Mouse (Mus musculus): ENCODE results near the gene Mmp23.
"Not testable (repeated sequence)": the region's sequence is repeated elsewhere in the genome, so short reads cannot be mapped to it uniquely, and the experiment has no call there.

The Mmp23 gene

GRCm38 (mm10) chr4:155653086-155653450 is at the start of gene Mmp23:
Mmp23 (minus strand) TSS chr4:155653384.
- DNase-seq (ENCODE audit: low spot score): no peak

GRCm38 (mm10) chr4:155700425-155700824 is 47.2 kb upstream of the Mmp23 start:
- no peak for DNase-seq (ENCODE audit: low spot score)

GRCm38 (mm10) chr4:155696261-155697255 is 43.4 kb upstream of the Mmp23 start:
- DNase-seq (ENCODE audit: low spot score): no peak

GRCm38 (mm10) chr4:155695531-155696062 is 42.4 kb upstream of the Mmp23 start:
- no peak for DNase-seq (ENCODE audit: low spot score)

GRCm38 (mm10) chr4:155694482-155695401 is 41.6 kb upstream of the Mmp23 start:
- DNase-seq (ENCODE audit: low spot score): peak; percentile 75

- peak; percentile 59 for DNase-seq (ENCODE audit: low spot score)
Measured at GRCm38 (mm10) chr4:155694111-155694481, 40.9 kb upstream of the Mmp23 start, which contains the start of gene Fndc10. Fndc10 (plus strand) TSS chr4:155694342.

- no peak for DNase-seq (ENCODE audit: low spot score)
Measured at GRCm38 (mm10) chr4:155692421-155692820, 39.2 kb upstream of the Mmp23 start.

GRCm38 (mm10) chr4:155690571-155691375 is 37.6 kb upstream of the Mmp23 start:
- DNase-seq (ENCODE audit: low spot score): no peak

- DNase-seq (ENCODE audit: low spot score): not testable (repeated sequence)
Measured at GRCm38 (mm10) chr4:155687764-155688163, 34.6 kb upstream of the Mmp23 start.

GRCm38 (mm10) chr4:155683670-155684277 is 30.6 kb upstream of the Mmp23 start:
- not testable (repeated sequence) for DNase-seq (ENCODE audit: low spot score)

- DNase-seq (ENCODE audit: low spot score): no peak
Measured at GRCm38 (mm10) chr4:155675991-155676390, 22.8 kb upstream of the Mmp23 start.

- no peak for DNase-seq (ENCODE audit: low spot score)
Measured at GRCm38 (mm10) chr4:155672082-155672481, 18.9 kb upstream of the Mmp23 start.

GRCm38 (mm10) chr4:155670236-155670635 is 17.1 kb upstream of the Mmp23 start:
- DNase-seq (ENCODE audit: low spot score): not testable (repeated sequence)

GRCm38 (mm10) chr4:155669598-155670075 is 16.5 kb upstream of the Mmp23 start:
- no peak for DNase-seq (ENCODE audit: low spot score)

- peak; percentile 98 for DNase-seq (ENCODE audit: low spot score)
Measured at GRCm38 (mm10) chr4:155668689-155669597, 15.8 kb upstream of the Mmp23 start, which contains the start of gene Mib2. Mib2 (minus strand) TSS chr4:155669198.

- no peak for DNase-seq (ENCODE audit: low spot score)
Measured at GRCm38 (mm10) chr4:155666903-155667302, 13.7 kb upstream of the Mmp23 start.

GRCm38 (mm10) chr4:155660641-155661040 is 7.5 kb upstream of the Mmp23 start:
- DNase-seq (ENCODE audit: low spot score): no peak

GRCm38 (mm10) chr4:155658961-155659360 is 5.8 kb upstream of the Mmp23 start:
- no peak for DNase-seq (ENCODE audit: low spot score)

GRCm38 (mm10) chr4:155656214-155656751 is 3.1 kb upstream of the Mmp23 start:
- no peak for DNase-seq (ENCODE audit: low spot score)
